Mouse (Mus musculus) liver, postnatal 0 days (tissue): ENCODE measurements around the gene B3gat1. TPM values are rescaled to one million over a fixed set of nuclear protein-coding genes. Genes with fewer than 3 reads are reported as not detected.

Experiments
- ATAC-seq: fragments of 200-750 bp; cut with Nextera tagmentation; 2 replicates; pipeline ENCODE4 v1.8.0; 2017; ENCODE audit warnings: mild to moderate bottlenecking, moderate library complexity
- DNase-seq: peaks from one replicate; pipeline ENCODE4 v3.0.0-alpha.2; 2016
- H3K27ac ChIP-seq: fragments of 300-500 bp; sonication (generic); 2 replicates; pipeline ENCODE4 v1.5.1; 2014; ENCODE audit warnings: antibody characterized with exemption, moderate library complexity, mild to moderate bottlenecking, low read depth
- H3K27me3 ChIP-seq: fragments of 300-500 bp; sonication (generic); 2 replicates; pipeline ENCODE4 v1.6.1; 2014; ENCODE audit warnings: low read length, control low read depth, mixed read lengths; ENCODE audit not compliant: insufficient read depth
- H3K36me3 ChIP-seq: fragments of 300-500 bp; sonication (generic); replicated peaks from 2 replicates; pipeline ENCODE4 v1.6.1; 2014; ENCODE audit warnings: mild to moderate bottlenecking, control low read depth, low read length, moderate library complexity, mixed read lengths; ENCODE audit not compliant: insufficient read depth
- H3K4me1 ChIP-seq: fragments of 300-500 bp; sonication (generic); 2 replicates; pipeline ENCODE4 v1.6.1; 2014; ENCODE audit warnings: antibody characterized with exemption, mild to moderate bottlenecking, control low read depth; ENCODE audit not compliant: insufficient read depth
- H3K4me2 ChIP-seq: fragments of 300-500 bp; sonication (generic); 2 replicates; pipeline ENCODE4 v1.6.1; 2014; ENCODE audit warnings: low read depth, mild to moderate bottlenecking, low read length, moderate library complexity, mixed read lengths
- H3K4me3 ChIP-seq: fragments of 300-500 bp; sonication (generic); 2 replicates; pipeline ENCODE4 v1.5.1; 2014; ENCODE audit warnings: low read depth, low read length
- H3K9ac ChIP-seq: fragments of 300-500 bp; sonication (generic); replicated peaks from 2 replicates; pipeline ENCODE4 v1.6.1; 2014; ENCODE audit warnings: mild to moderate bottlenecking, moderate library complexity
- H3K9me3 ChIP-seq: fragments of 300-500 bp; sonication (generic); 2 replicates; pipeline ENCODE4 v1.6.1; 2016; ENCODE audit warnings: mild to moderate bottlenecking, control low read depth, low read length, mixed read lengths
- CTCF ChIP-seq: sonication (generic); IDR thresholded peaks from 2 replicates; pipeline ENCODE4 v1.5.1; 2016; ENCODE audit warnings: antibody characterized with exemption, low read depth
- EP300 ChIP-seq: IDR thresholded peaks from 2 replicates; pipeline ENCODE4 v1.6.1; 2016; ENCODE audit warnings: antibody characterized with exemption, low read depth, mild to moderate bottlenecking
- WGBS: fragments of 180-500 bp; shearing (Covaris S2); extraction: QIAGEN DNeasy Blood & Tissue Kit; methylation state at CpG from one replicate; pipeline ENCODE4 v1.1.7; 2014; ENCODE audit not compliant: insufficient replicate concordance; 5-methylcytosine and 5-hydroxymethylcytosine counted together
- polyA plus RNA-seq: library from polyadenylated mRNA; unstranded; fragments of >200 nt; fragmentation: Nextera tagmentation; extraction: Ambion mirVana; gene quantifications from 2 replicates; pipeline ENCODE4 v1.2.1, GENCODE M21; 2015

B3gat1 gene
- polyA plus RNA-seq, 1 experiment from 2014 or later, result not detected

- Histone ChIP-seq H3K4me2 (no peak overlapping the region; the same call in 1 of the 2 replicates), H3K36me3 (no peaks in the 10 kb centered on the region), H3K4me3 (no peak overlapping the region), H3K27ac (no peak overlapping the region), H3K27me3 (peaks cover 20% of the 10 kb centered on the region), H3K4me1 (no peaks in the 10 kb centered on the region), H3K9ac (no peak overlapping the region), H3K9me3 (no peaks in the 10 kb centered on the region)
- no peak for DNase-seq
- TF ChIP-seq CTCF (no peak), EP300 (no peak)
- 4% methylated on average over 25 of the region's 37 CpGs for WGBS
- ATAC-seq, result no peak
These were observed 458 bp downstream of the B3gat1 start for GRCm38 (mm10) chr9:26733986-26734385.

- no peak for TF ChIP-seq CTCF
- no peak for ATAC-seq
- Histone ChIP-seq H3K27me3 (peaks cover 20% of the 10 kb centered on the region), H3K4me3 (no peak overlapping the region), H3K36me3 (no peaks in the 10 kb centered on the region), H3K9ac (no peak overlapping the region), H3K27ac (no peak overlapping the region), H3K9me3 (no peaks in the 10 kb centered on the region), H3K4me2 (no peak overlapping the region), H3K4me1 (no peaks in the 10 kb centered on the region)
- WGBS, result 68% methylated on average over 5 of the region's 5 CpGs
- no peak for DNase-seq
These were observed 3.6 kb downstream of the B3gat1 start for GRCm38 (mm10) chr9:26737116-26737515.

GRCm38 (mm10) chr9:26742817-26743216 is 9.3 kb downstream of the B3gat1 start:
- ATAC-seq, result no peak
- Histone ChIP-seq H3K4me1 (no peaks in the 10 kb centered on the region), H3K36me3 (no peaks in the 10 kb centered on the region), H3K27me3 (no peaks in the 10 kb centered on the region), H3K27ac (no peak overlapping the region), H3K4me2 (no peak overlapping the region), H3K9me3 (no peaks in the 10 kb centered on the region), H3K9ac (no peak overlapping the region), H3K4me3 (no peak overlapping the region)
- 73% methylated on average over 3 of the region's 3 CpGs for WGBS
- TF ChIP-seq CTCF, result no peak
- TF ChIP-seq EP300, result no peak
- DNase-seq, result no peak

DNA sequence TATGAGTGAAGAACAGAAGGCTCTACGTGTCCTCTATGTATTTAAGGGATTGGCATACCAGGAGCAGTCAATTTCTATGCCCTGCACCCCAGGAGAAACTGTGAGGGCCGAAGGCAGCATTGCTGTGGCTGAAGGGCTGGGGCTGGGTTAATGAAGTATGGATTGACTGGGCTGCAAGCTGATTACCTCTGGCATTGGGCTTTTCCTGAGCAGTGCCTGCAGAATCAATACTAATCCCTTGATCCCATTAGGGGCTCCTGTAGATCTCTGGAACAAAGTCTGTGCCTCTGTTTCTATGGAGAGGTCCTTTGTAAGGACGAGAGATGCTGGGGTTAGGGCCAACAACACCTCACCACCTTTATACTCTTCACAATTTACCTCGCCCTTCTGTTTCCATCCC is 13.6 kb downstream of the B3gat1 start:
- no peak for ATAC-seq
- no peak overlapping the region for H3K4me3 ChIP-seq
- H3K27me3 ChIP-seq, result no peaks in the 10 kb centered on the region
- no peak for DNase-seq
- no peaks in the 10 kb centered on the region for H3K9me3 ChIP-seq
- 46% methylated on average over 4 of the region's 4 CpGs for WGBS
- no peaks in the 10 kb centered on the region for H3K36me3 ChIP-seq
- H3K4me2 ChIP-seq, result no peak overlapping the region
- H3K27ac ChIP-seq, result no peak overlapping the region
- no peaks in the 10 kb centered on the region for H3K4me1 ChIP-seq
- no peak overlapping the region for H3K9ac ChIP-seq
- no peak for TF ChIP-seq CTCF
- no peak for TF ChIP-seq EP300

DNA sequence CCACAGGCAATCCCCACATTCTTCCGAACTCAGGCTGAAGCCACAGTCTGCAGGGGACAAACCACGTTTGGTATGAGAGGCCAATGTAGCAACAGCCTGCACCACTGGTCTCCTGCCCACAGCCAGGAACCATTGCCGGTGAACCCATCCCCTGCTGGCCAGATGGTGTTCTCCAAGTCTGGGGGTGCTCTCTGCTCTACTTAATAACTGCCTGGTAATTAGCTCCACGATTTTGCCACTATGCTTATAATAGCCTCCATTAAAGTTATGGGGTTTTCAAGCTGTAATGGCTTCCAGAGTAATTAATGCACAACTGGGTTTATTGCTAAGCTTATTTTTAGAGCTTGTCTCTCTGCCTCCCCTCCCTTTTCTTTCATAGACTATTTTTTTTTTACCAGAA is 15.4 kb downstream of the B3gat1 start:
- TF ChIP-seq EP300 (no peak), CTCF (no peak)
- Histone ChIP-seq H3K27me3 (no peaks in the 10 kb centered on the region), H3K4me3 (no peak overlapping the region), H3K4me1 (no peaks in the 10 kb centered on the region), H3K9ac (no peak overlapping the region), H3K36me3 (no peaks in the 10 kb centered on the region), H3K4me2 (no peak overlapping the region), H3K27ac (no peak overlapping the region), H3K9me3 (no peaks in the 10 kb centered on the region)
- ATAC-seq (no peak), DNase-seq (no peak)
- WGBS, result 67% methylated on average over 4 of the region's 4 CpGs

DNA sequence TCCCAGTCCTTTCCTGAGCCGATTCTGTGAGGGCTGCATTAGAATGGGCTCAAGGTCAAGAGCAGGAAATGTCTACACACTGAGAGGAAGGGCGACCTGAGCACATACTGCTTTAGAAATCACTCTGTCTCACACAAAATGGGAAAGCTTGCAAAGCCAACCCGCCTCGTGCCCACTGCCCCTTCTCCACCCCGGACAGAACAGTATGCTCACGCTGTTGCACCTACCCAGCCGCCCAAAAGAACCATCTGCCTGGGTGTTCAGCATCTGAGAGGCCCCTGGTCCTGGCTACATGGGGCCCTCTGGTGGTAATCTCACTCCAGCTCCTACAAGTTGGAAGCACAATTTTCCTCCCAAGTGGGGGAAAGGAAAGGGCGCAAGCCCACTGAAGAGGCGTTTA is 26.6 kb downstream of the B3gat1 start:
- Histone ChIP-seq H3K27ac (no peak overlapping the region), H3K4me1 (no peaks in the 10 kb centered on the region), H3K27me3 (no peaks in the 10 kb centered on the region), H3K36me3 (no peaks in the 10 kb centered on the region), H3K4me3 (no peak overlapping the region), H3K4me2 (no peak overlapping the region), H3K9ac (no peak overlapping the region), H3K9me3 (no peaks in the 10 kb centered on the region)
- no peak for ATAC-seq
- TF ChIP-seq CTCF (no peak), EP300 (no peak)
- DNase-seq, result no peak
- 29% methylated on average over 9 of the region's 9 CpGs for WGBS

DNA sequence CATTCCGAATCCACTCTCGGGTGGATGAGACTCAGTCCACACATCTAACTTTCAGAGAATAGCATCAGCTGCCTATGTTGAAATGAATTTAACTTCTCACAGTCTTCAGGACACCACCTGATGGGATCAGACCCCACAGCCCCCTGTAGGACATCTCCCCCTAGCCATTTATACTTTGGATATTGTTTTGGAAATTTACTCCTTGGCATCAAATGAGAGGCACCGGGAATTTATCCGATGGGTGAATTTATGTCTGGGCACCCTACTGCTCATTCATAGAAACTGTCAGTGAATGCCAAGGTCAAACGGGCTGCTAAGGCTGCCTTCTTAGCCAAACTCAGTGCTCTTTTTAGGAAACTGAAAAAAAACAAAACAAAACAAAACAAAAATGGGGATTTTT is 27.0 kb downstream of the B3gat1 start:
- Histone ChIP-seq H3K27ac (no peak overlapping the region), H3K9me3 (no peaks in the 10 kb centered on the region), H3K4me1 (no peaks in the 10 kb centered on the region), H3K4me3 (no peak overlapping the region), H3K9ac (no peak overlapping the region), H3K36me3 (no peaks in the 10 kb centered on the region), H3K27me3 (no peaks in the 10 kb centered on the region), H3K4me2 (no peak overlapping the region)
- DNase-seq (no peak), ATAC-seq (no peak)
- no peak for TF ChIP-seq CTCF
- no peak for TF ChIP-seq EP300
- 70% methylated on average over 5 of the region's 5 CpGs for WGBS
